Mouse (Mus musculus) neural tube, embryonic 13.5 days (tissue): ENCODE data around the gene 4430402I18Rik. TPM values are rescaled to one million over a fixed set of nuclear protein-coding genes. Genes with fewer than 3 reads are reported as not detected.

Experiments
- ATAC-seq: fragments of 200-750 bp; cut with Nextera tagmentation; 2 replicates; pipeline ENCODE4 v1.8.0; 2017; ENCODE audit warnings: low read depth, mild to moderate bottlenecking, moderate TSS enrichment, moderate library complexity
- H3K27ac ChIP-seq: fragments of 300-500 bp; sonication (generic); replicated peaks from 2 replicates; pipeline ENCODE4 v1.5.1; 2015; ENCODE audit warnings: moderate library complexity, mild to moderate bottlenecking, inconsistent platforms
- H3K27me3 ChIP-seq: fragments of 300-500 bp; sonication (generic); 2 replicates; pipeline ENCODE4 v1.6.1; 2015; ENCODE audit warnings: mild to moderate bottlenecking, inconsistent platforms
- H3K36me3 ChIP-seq: fragments of 300-500 bp; sonication (generic); 2 replicates; pipeline ENCODE4 v1.6.1; 2015; ENCODE audit warnings: mild to moderate bottlenecking, inconsistent platforms
- H3K4me1 ChIP-seq: fragments of 300-500 bp; sonication (generic); replicated peaks from 2 replicates; pipeline ENCODE4 v1.6.1; 2015; ENCODE audit warnings: inconsistent platforms
- H3K4me2 ChIP-seq: fragments of 300-500 bp; sonication (generic); 2 replicates; pipeline ENCODE4 v1.6.1; 2015; ENCODE audit warnings: inconsistent platforms, mild to moderate bottlenecking, moderate library complexity
- H3K4me3 ChIP-seq: fragments of 300-500 bp; sonication (generic); 2 replicates; pipeline ENCODE4 v1.5.1; 2015; ENCODE audit warnings: mild to moderate bottlenecking, inconsistent platforms
- H3K9ac ChIP-seq: fragments of 300-500 bp; sonication (generic); 2 replicates; pipeline ENCODE4 v1.6.1; 2015; ENCODE audit warnings: moderate library complexity, mild to moderate bottlenecking, inconsistent platforms
- H3K9me3 ChIP-seq: fragments of 300-500 bp; sonication (generic); 2 replicates; pipeline ENCODE4 v1.6.1; 2016; ENCODE audit warnings: inconsistent platforms
- WGBS: fragments of 180-500 bp; shearing (Covaris S2); methylation state at CpG from one replicate; pipeline ENCODE4 v1.1.7; 2015; 5-methylcytosine and 5-hydroxymethylcytosine counted together
- polyA plus RNA-seq: library from polyadenylated mRNA; unstranded; fragments of >200 nt; fragmentation: Nextera tagmentation; extraction: Ambion mirVana; gene quantifications from 2 replicates; pipeline ENCODE4 v1.2.1, GENCODE M21; 2015

Gene 4430402I18Rik
- polyA plus RNA-seq, 1 experiment from 2014 or later = 0.80 TPM

- H3K36me3 ChIP-seq = no peaks in the 10 kb centered on the region
- WGBS = 43% methylated on average over 3 of the region's 3 CpGs
- H3K4me3 ChIP-seq = no peak overlapping the region
- no peak overlapping the region for H3K27ac ChIP-seq
- peaks cover 21% of the 10 kb centered on the region for H3K4me1 ChIP-seq
- no peak overlapping the region for H3K9ac ChIP-seq
- no peaks in the 10 kb centered on the region for H3K27me3 ChIP-seq
- no peaks in the 10 kb centered on the region for H3K9me3 ChIP-seq
- H3K4me2 ChIP-seq = no peak overlapping the region
- no peak for ATAC-seq
Observed at GRCm38 (mm10) chr19:28889251-28889650, 78.3 kb downstream of the 4430402I18Rik start.

GRCm38 (mm10) chr19:28888496-28888895 lies 79.1 kb downstream of the 4430402I18Rik start:
- Histone ChIP-seq H3K27ac (no peak overlapping the region), H3K4me1 (peaks cover 18% of the 10 kb centered on the region), H3K4me2 (no peak overlapping the region), H3K9me3 (no peaks in the 10 kb centered on the region), H3K36me3 (no peaks in the 10 kb centered on the region), H3K4me3 (no peak overlapping the region), H3K9ac (no peak overlapping the region), H3K27me3 (no peaks in the 10 kb centered on the region)
- WGBS = 44% methylated on average over 1 of the region's 1 CpGs
- no peak for ATAC-seq

GRCm38 (mm10) chr19:28883126-28883525 lies 84.5 kb downstream of the 4430402I18Rik start:
- no peak overlapping the region for H3K4me3 ChIP-seq
- no peak overlapping the region for H3K9ac ChIP-seq
- no peaks in the 10 kb centered on the region for H3K9me3 ChIP-seq
- 57% methylated on average over 1 of the region's 1 CpGs for WGBS
- H3K4me1 ChIP-seq = 0 out of 2 replicates have a peak, but pooled peaks cover 2% of the 10 kb centered on the region
- no peak overlapping the region for H3K4me2 ChIP-seq
- ATAC-seq = no peak
- H3K27ac ChIP-seq = no peak overlapping the region
- H3K36me3 ChIP-seq = no peaks in the 10 kb centered on the region
- H3K27me3 ChIP-seq = no peaks in the 10 kb centered on the region

- Histone ChIP-seq H3K9ac (no peak overlapping the region), H3K27ac (no peak overlapping the region), H3K27me3 (no peaks in the 10 kb centered on the region), H3K4me2 (no peak overlapping the region), H3K9me3 (no peaks in the 10 kb centered on the region), H3K36me3 (no peaks in the 10 kb centered on the region), H3K4me1 (0 out of 2 replicates have a peak, but pooled peaks cover 2% of the 10 kb centered on the region), H3K4me3 (no peak overlapping the region)
- WGBS = 95% methylated on average over 2 of the region's 2 CpGs
- no peak for ATAC-seq
Observed at GRCm38 (mm10) chr19:28879476-28879875, 88.1 kb downstream of the 4430402I18Rik start.

- Histone ChIP-seq H3K4me3 (no peak overlapping the region), H3K9ac (no peak overlapping the region), H3K36me3 (no peaks in the 10 kb centered on the region), H3K9me3 (no peaks in the 10 kb centered on the region), H3K4me1 (peaks cover 10% of the 10 kb centered on the region), H3K27ac (no peak overlapping the region), H3K27me3 (no peaks in the 10 kb centered on the region), H3K4me2 (no peak overlapping the region)
- 74% methylated on average over 2 of the region's 2 CpGs for WGBS
- ATAC-seq = no peak
Observed at GRCm38 (mm10) chr19:28870351-28870750, 97.2 kb downstream of the 4430402I18Rik start.

- Histone ChIP-seq H3K36me3 (no peaks in the 10 kb centered on the region), H3K9me3 (no peaks in the 10 kb centered on the region), H3K27me3 (no peaks in the 10 kb centered on the region), H3K27ac (no peak overlapping the region), H3K4me3 (no peak overlapping the region), H3K4me2 (no peak overlapping the region), H3K4me1 (peaks cover 11% of the 10 kb centered on the region), H3K9ac (no peak overlapping the region)
- ATAC-seq = no peak
- 84% methylated on average over 6 of the region's 6 CpGs for WGBS
Observed at GRCm38 (mm10) chr19:28869251-28869855, 98.2 kb downstream of the 4430402I18Rik start.

GRCm38 (mm10) chr19:28865501-28865900 lies 102.1 kb downstream of the 4430402I18Rik start:
- Histone ChIP-seq H3K4me3 (no peak overlapping the region), H3K9ac (no peak overlapping the region), H3K4me1 (peaks cover 11% of the 10 kb centered on the region), H3K27me3 (no peaks in the 10 kb centered on the region), H3K9me3 (no peaks in the 10 kb centered on the region), H3K36me3 (no peaks in the 10 kb centered on the region), H3K27ac (peak overlapping the region; percentile 78), H3K4me2 (no peak overlapping the region)
- WGBS = 41% methylated on average over 1 of the region's 1 CpGs
- ATAC-seq = peak; percentile 86

- Histone ChIP-seq H3K4me3 (no peak overlapping the region), H3K4me2 (no peak overlapping the region), H3K4me1 (peaks cover 11% of the 10 kb centered on the region), H3K27me3 (no peaks in the 10 kb centered on the region), H3K9me3 (no peaks in the 10 kb centered on the region), H3K36me3 (no peaks in the 10 kb centered on the region), H3K9ac (no peak overlapping the region), H3K27ac (peak overlapping the region; percentile 78)
- ATAC-seq = peak; percentile 88
- whole genome bisulfite sequencing = 54% methylated on average over 6 of the region's 6 CpGs
Observed at GRCm38 (mm10) chr19:28864981-28865380, 102.6 kb downstream of the 4430402I18Rik start.

GRCm38 (mm10) chr19:28863626-28864025 lies 104.0 kb downstream of the 4430402I18Rik start:
- H3K4me2 ChIP-seq = no peak overlapping the region
- 97% methylated on average over 10 of the region's 10 CpGs for WGBS
- H3K27me3 ChIP-seq = no peaks in the 10 kb centered on the region
- H3K4me3 ChIP-seq = no peak overlapping the region
- H3K9me3 ChIP-seq = no peaks in the 10 kb centered on the region
- H3K4me1 ChIP-seq = peaks cover 11% of the 10 kb centered on the region
- no peaks in the 10 kb centered on the region for H3K36me3 ChIP-seq
- no peak overlapping the region for H3K9ac ChIP-seq
- no peak overlapping the region for H3K27ac ChIP-seq
- ATAC-seq = no peak

GRCm38 (mm10) chr19:28860246-28860645 lies 107.4 kb downstream of the 4430402I18Rik start:
- Histone ChIP-seq H3K4me2 (no peak overlapping the region), H3K27me3 (no peaks in the 10 kb centered on the region), H3K27ac (no peak overlapping the region), H3K9me3 (no peaks in the 10 kb centered on the region), H3K9ac (no peak overlapping the region), H3K4me3 (no peak overlapping the region), H3K4me1 (no peaks in the 10 kb centered on the region; the same call in 1 of the 2 replicates), H3K36me3 (no peaks in the 10 kb centered on the region)
- WGBS = 88% methylated on average over 2 of the region's 2 CpGs
- no peak for ATAC-seq

GRCm38 (mm10) chr19:28854831-28855230 lies 112.8 kb downstream of the 4430402I18Rik start:
- ATAC-seq = no peak
- Histone ChIP-seq H3K27me3 (no peaks in the 10 kb centered on the region), H3K36me3 (no peaks in the 10 kb centered on the region), H3K4me1 (no peaks in the 10 kb centered on the region), H3K4me2 (no peak overlapping the region), H3K4me3 (no peak overlapping the region), H3K9ac (no peak overlapping the region), H3K9me3 (no peaks in the 10 kb centered on the region), H3K27ac (no peak overlapping the region)
- WGBS = 79% methylated on average over 1 of the region's 1 CpGs

- 85% methylated on average over 3 of the region's 3 CpGs for WGBS
- no peak overlapping the region for H3K27ac ChIP-seq
- H3K9me3 ChIP-seq = no peaks in the 10 kb centered on the region
- no peak overlapping the region for H3K9ac ChIP-seq
- H3K27me3 ChIP-seq = no peaks in the 10 kb centered on the region
- H3K4me1 ChIP-seq = no peaks in the 10 kb centered on the region
- no peak overlapping the region for H3K4me2 ChIP-seq
- H3K4me3 ChIP-seq = no peak overlapping the region
- ATAC-seq = no peak
- H3K36me3 ChIP-seq = no peaks in the 10 kb centered on the region
Observed at GRCm38 (mm10) chr19:28852001-28852400, 115.6 kb downstream of the 4430402I18Rik start.

- H3K27me3 ChIP-seq = no peaks in the 10 kb centered on the region
- H3K4me2 ChIP-seq = no peak overlapping the region
- H3K27ac ChIP-seq = no peak overlapping the region
- 93% methylated on average over 3 of the region's 3 CpGs for WGBS
- no peak overlapping the region for H3K9ac ChIP-seq
- H3K4me3 ChIP-seq = no peak overlapping the region
- no peak for ATAC-seq
- no peaks in the 10 kb centered on the region for H3K4me1 ChIP-seq
- no peaks in the 10 kb centered on the region for H3K36me3 ChIP-seq
- H3K9me3 ChIP-seq = no peaks in the 10 kb centered on the region
Observed at GRCm38 (mm10) chr19:28850510-28850909, 117.1 kb downstream of the 4430402I18Rik start.
